Mouse (Mus musculus): ENCODE data around the gene Dhodh.

DNA sequence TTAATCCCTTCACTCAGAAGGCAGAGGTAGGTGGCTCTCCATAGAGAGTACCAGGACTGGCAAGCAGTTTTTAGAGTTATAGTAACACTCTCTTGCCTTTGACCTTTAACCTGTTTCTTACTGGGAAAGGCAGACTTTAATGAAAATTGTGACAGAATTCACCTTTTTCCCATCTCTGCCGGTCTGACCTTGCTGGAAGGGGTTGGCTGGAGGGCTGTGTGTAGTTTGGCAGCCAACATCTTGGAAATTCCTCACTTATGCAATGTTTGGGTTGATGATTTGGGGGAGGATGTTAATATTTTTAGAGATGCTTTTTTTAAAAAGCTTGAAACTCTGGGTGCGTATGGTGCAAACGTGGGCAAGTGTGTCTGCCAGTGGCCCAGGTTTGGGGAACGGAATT lies 24.2 kb downstream of the Dhodh start:
- TF ChIP-seq CTCF (IDR thresholded peaks at IDR 0.05; ENCODE audit: borderline replicate concordance, insufficient read depth, low read depth, low read length) (no peak), POLR2A (IDR thresholded peaks at IDR 0.05; ENCODE audit: borderline replicate concordance, insufficient read depth, low read length) (no peak)
